In genomic region chr5:133167001-133167461, GRCm38 (mm10) we compare ENCODE assay signal across 13 mouse cellular contexts.
A peak's percentile ranks its signal among the peaks of the same experiment; 100 is the strongest.
DNase-seq lines count a peak whose midpoint lies in the region; ATAC-seq and TF ChIP-seq lines count a peak whose summit lies in the region.
"Had no signal": no experiment of that assay in that cellular context is flagged by ENCODE, and none has a peak within 500 bp of the region (broad histone marks: within the 10 kb centered on the region; RNA-seq: fewer than 3 reads in every experiment).

No protein-coding gene starts in this region.

- WGBS in kidney, postnatal 0 days, result 29% methylated on average over 5 of the region's 5 CpGs
- WGBS in limb, embryonic 12.5 days, result 13% methylated on average over 5 of the region's 5 CpGs

- no peak overlapping the region for H3K4me3 ChIP-seq in kidney, postnatal 0 days (replicated peaks; ENCODE audit: low read depth, low read length)
- H3K4me3 ChIP-seq in limb, embryonic 12.5 days (replicated peaks), result no peak overlapping the region
- H3K4me3 ChIP-seq: forebrain, embryonic 10.5 days; midbrain, embryonic 10.5 days; myocyte had no signal

- no peak overlapping the region for H3K4me2 ChIP-seq in kidney, postnatal 0 days (ENCODE audit: low read length)
- H3K4me2 ChIP-seq in limb, embryonic 12.5 days, result no peak overlapping the region

- H3K36me3 ChIP-seq in kidney, postnatal 0 days (ENCODE audit: insufficient read depth, low read length), result no peaks in the 10 kb centered on the region
- no peaks in the 10 kb centered on the region for H3K36me3 ChIP-seq in limb, embryonic 12.5 days
- H3K36me3 ChIP-seq: forebrain, embryonic 10.5 days; midbrain, embryonic 10.5 days had no signal

- H3K9me3 ChIP-seq in kidney, postnatal 0 days (replicated peaks; ENCODE audit: low read length), result no peaks in the 10 kb centered on the region
- H3K9me3 ChIP-seq in limb, embryonic 12.5 days, result no peaks in the 10 kb centered on the region
- H3K9me3 ChIP-seq: forebrain, embryonic 10.5 days; midbrain, embryonic 10.5 days had no signal

- no peak for ATAC-seq in kidney, postnatal 0 days (replicated peaks; ENCODE audit: low FRiP score, low read depth)
- ATAC-seq in limb, embryonic 12.5 days (ENCODE audit: insufficient number of reproducible peaks, insufficient read depth, low FRiP score, low TSS enrichment, low read depth), result peak; percentile 84
- ATAC-seq: hindbrain, postnatal 0 days had no signal

- no peak overlapping the region for H3K9ac ChIP-seq in kidney, postnatal 0 days (ENCODE audit: low read depth, low read length)
- H3K9ac ChIP-seq in limb, embryonic 12.5 days (replicated peaks), result no peak overlapping the region
- H3K9ac ChIP-seq: liver, postnatal 0 days had no signal

- DNase-seq in kidney, postnatal 0 days (ENCODE audit: low spot score), result peak; percentile 22
- no peak for DNase-seq in kidney, postnatal 36 days
- peak; percentile 31 for DNase-seq in brain, embryonic 14.5 days (ENCODE audit: low read depth)
- DNase-seq in embryo, embryonic 9.5 days (ENCODE audit: extremely low spot score), result peak; percentile 15
- no peak for DNase-seq in ovary, postnatal 14 days (ENCODE audit: low spot score)
- no peak for DNase-seq in T-cell, adult 2 months (ENCODE audit: low spot score)
- DNase-seq: adrenal gland, postnatal 10 days; liver, postnatal 0 days had no signal

- no peaks in the 10 kb centered on the region for H3K27me3 ChIP-seq in kidney, postnatal 0 days (ENCODE audit: insufficient read depth, low read length)
- peaks cover 7% of the 10 kb centered on the region; the same call in 1 of the 2 replicates for H3K27me3 ChIP-seq in limb, embryonic 12.5 days

- no peaks in the 10 kb centered on the region for H3K4me1 ChIP-seq in kidney, postnatal 0 days (replicated peaks; ENCODE audit: insufficient read depth, low read length)
- H3K4me1 ChIP-seq in limb, embryonic 12.5 days (replicated peaks), result peaks cover 27% of the 10 kb centered on the region

- no peak overlapping the region for H3K27ac ChIP-seq in kidney, postnatal 0 days
- peak overlapping the region; percentile 58 for H3K27ac ChIP-seq in limb, embryonic 12.5 days
- H3K27ac ChIP-seq: hindbrain, postnatal 0 days had no signal

- no peak for TF ChIP-seq CTCF in kidney, postnatal 0 days (IDR thresholded peaks at IDR 0.05; ENCODE audit: low read depth)
- no peak for TF ChIP-seq CTCF in brain, embryonic 14.5 days (IDR thresholded peaks at IDR 0.05; ENCODE audit: borderline replicate concordance, extremely low read depth, insufficient read depth, insufficient read length)

- no peak for TF ChIP-seq POLR2A in brain, embryonic 14.5 days (IDR thresholded peaks at IDR 0.05; ENCODE audit: borderline replicate concordance, extremely low read depth, insufficient read depth, insufficient read length, poor library complexity, severe bottlenecking)

Comparison
In these comparisons a context has a peak if more than half of its experiments do, and no peak if none do; other contexts are left out.
1. DNase-seq: peak in kidney, postnatal 0 days (single experiment), brain, embryonic 14.5 days (single experiment) and embryo, embryonic 9.5 days (single experiment); none in kidney, postnatal 36 days (0 of 2), ovary, postnatal 14 days (single experiment) and T-cell, adult 2 months (single experiment).